Mouse (Mus musculus) stomach, postnatal 0 days (tissue): ENCODE data around the gene Rabif. TPM values are rescaled to one million over a fixed set of nuclear protein-coding genes. Genes with fewer than 3 reads are reported as not detected.

ENCODE experiments used
- ATAC-seq: fragments of 200-750 bp; cut with Nextera tagmentation; 2 replicates; pipeline ENCODE4 v1.8.0; 2017; ENCODE audit not compliant: low FRiP score, low TSS enrichment
- DNase-seq: peaks from one replicate; pipeline ENCODE4 v3.0.0-alpha.2; 2016; ENCODE audit warnings: low spot score
- H3K27ac ChIP-seq: fragments of 300-500 bp; sonication (generic); replicated peaks from 2 replicates; pipeline ENCODE4 v1.5.1; 2014; ENCODE audit warnings: mild to moderate bottlenecking, control low read depth
- H3K27me3 ChIP-seq: fragments of 300-500 bp; sonication (generic); 2 replicates; pipeline ENCODE4 v1.6.1; 2014; ENCODE audit warnings: low read length; ENCODE audit not compliant: control insufficient read depth, insufficient read depth
- H3K36me3 ChIP-seq: fragments of 300-500 bp; sonication (generic); 2 replicates; pipeline ENCODE4 v1.6.1; 2014; ENCODE audit warnings: low read length, mixed read lengths; ENCODE audit not compliant: control insufficient read depth, insufficient read depth
- H3K4me1 ChIP-seq: fragments of 300-500 bp; sonication (generic); replicated peaks from 2 replicates; pipeline ENCODE4 v1.6.1; 2014; ENCODE audit warnings: antibody characterized with exemption; ENCODE audit not compliant: control insufficient read depth, insufficient read depth
- H3K4me2 ChIP-seq: fragments of 300-500 bp; sonication (generic); replicated peaks from 2 replicates; pipeline ENCODE4 v1.6.1; 2014; ENCODE audit warnings: low read depth, mild to moderate bottlenecking, control low read depth, moderate library complexity
- H3K4me3 ChIP-seq: fragments of 300-500 bp; sonication (generic); 2 replicates; pipeline ENCODE4 v1.5.1; 2014; ENCODE audit warnings: low read depth, low read length, control low read depth
- H3K9ac ChIP-seq: fragments of 300-500 bp; sonication (generic); 2 replicates; pipeline ENCODE4 v1.6.1; 2014; ENCODE audit warnings: mild to moderate bottlenecking, low read length, control low read depth, mixed read lengths
- H3K9me3 ChIP-seq: fragments of 300-500 bp; sonication (generic); 2 replicates; pipeline ENCODE4 v1.6.1; 2016; ENCODE audit warnings: low read length; ENCODE audit not compliant: control insufficient read depth
- CTCF ChIP-seq: IDR thresholded peaks from 2 replicates; pipeline ENCODE4 v1.5.1; 2016; ENCODE audit warnings: antibody characterized with exemption, low read depth, mild to moderate bottlenecking, moderate library complexity
- EP300 ChIP-seq: optimal IDR thresholded peaks from 2 replicates; pipeline ENCODE3; 2016; ENCODE audit warnings: antibody characterized with exemption
- WGBS: fragments of 180-500 bp; shearing (Covaris S2); extraction: QIAGEN DNeasy Blood & Tissue Kit; methylation state at CpG from one replicate; pipeline ENCODE4 v1.1.7; 2014; 5-methylcytosine and 5-hydroxymethylcytosine counted together
- polyA plus RNA-seq: library from polyadenylated mRNA; unstranded; fragments of >200 nt; fragmentation: Nextera tagmentation; extraction: Ambion mirVana; gene quantifications from 2 replicates; pipeline ENCODE4 v1.2.1, GENCODE M21; 2015

Rabif gene
- polyA plus RNA-seq, 1 experiment from 2014 or later, result 31.4 TPM

GRCm38 (mm10) chr1:134520001-134520721 lies 25.7 kb downstream of the Rabif start:
- DNase-seq (no peak), ATAC-seq (no peak)
- no peaks in the 10 kb centered on the region for H3K27me3 ChIP-seq
- H3K9ac ChIP-seq, result no peak overlapping the region
- 79% methylated on average over 8 of the region's 8 CpGs for WGBS
- H3K27ac ChIP-seq, result no peak overlapping the region
- no peak overlapping the region for H3K4me3 ChIP-seq
- no peaks in the 10 kb centered on the region for H3K9me3 ChIP-seq
- H3K4me2 ChIP-seq, result no peak overlapping the region
- peaks cover 2% of the 10 kb centered on the region; the same call in 1 of the 2 replicates for H3K4me1 ChIP-seq
- TF ChIP-seq EP300 (no peak), CTCF (no peak)
- no peaks in the 10 kb centered on the region for H3K36me3 ChIP-seq

- H3K9ac ChIP-seq, result no peak overlapping the region
- no peak for ATAC-seq
- TF ChIP-seq EP300, result no peak
- TF ChIP-seq CTCF, result no peak
- DNase-seq, result no peak
- H3K4me2 ChIP-seq, result no peak overlapping the region
- no peaks in the 10 kb centered on the region for H3K27me3 ChIP-seq
- peaks cover 2% of the 10 kb centered on the region; the same call in 1 of the 2 replicates for H3K4me1 ChIP-seq
- H3K27ac ChIP-seq, result 0 out of 2 replicates have a peak overlapping the region, but pooled peaks have one; percentile 35
- WGBS, result 64% methylated on average over 7 of the region's 7 CpGs
- no peaks in the 10 kb centered on the region for H3K36me3 ChIP-seq
- no peak overlapping the region for H3K4me3 ChIP-seq
- H3K9me3 ChIP-seq, result no peaks in the 10 kb centered on the region
Measured at GRCm38 (mm10) chr1:134521163-134521562, 26.7 kb downstream of the Rabif start.

DNA sequence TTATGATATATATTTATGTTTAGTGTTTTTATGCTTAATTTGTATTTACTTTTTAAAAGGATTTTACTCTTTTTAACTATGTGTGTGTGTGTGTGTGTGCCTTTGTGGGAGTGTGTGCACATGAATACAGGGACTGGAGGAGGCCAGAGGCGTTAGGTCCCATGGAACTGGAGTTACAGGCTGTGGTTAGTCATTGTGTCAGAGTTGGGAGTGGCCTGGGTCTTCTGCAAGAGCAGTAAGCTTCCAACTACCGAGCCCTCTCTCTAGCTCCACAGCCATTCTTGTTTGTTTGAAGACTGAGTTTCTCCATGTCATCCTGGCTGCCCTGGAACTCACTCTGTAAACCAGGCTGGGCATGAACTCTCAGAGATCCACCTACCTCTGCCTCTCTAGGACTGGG lies 27.9 kb downstream of the Rabif start:
- ATAC-seq (no peak), DNase-seq (peak; percentile 32)
- TF ChIP-seq EP300, result no peak
- TF ChIP-seq CTCF, result no peak
- H3K9me3 ChIP-seq, result no peaks in the 10 kb centered on the region
- H3K9ac ChIP-seq, result no peak overlapping the region
- WGBS, result 25% methylated on average over 2 of the region's 2 CpGs
- H3K36me3 ChIP-seq, result no peaks in the 10 kb centered on the region
- H3K27me3 ChIP-seq, result no peaks in the 10 kb centered on the region
- no peak overlapping the region for H3K4me2 ChIP-seq
- H3K4me1 ChIP-seq, result no peaks in the 10 kb centered on the region
- H3K27ac ChIP-seq, result 0 out of 2 replicates have a peak overlapping the region, but pooled peaks have one; percentile 41
- no peak overlapping the region for H3K4me3 ChIP-seq

DNA sequence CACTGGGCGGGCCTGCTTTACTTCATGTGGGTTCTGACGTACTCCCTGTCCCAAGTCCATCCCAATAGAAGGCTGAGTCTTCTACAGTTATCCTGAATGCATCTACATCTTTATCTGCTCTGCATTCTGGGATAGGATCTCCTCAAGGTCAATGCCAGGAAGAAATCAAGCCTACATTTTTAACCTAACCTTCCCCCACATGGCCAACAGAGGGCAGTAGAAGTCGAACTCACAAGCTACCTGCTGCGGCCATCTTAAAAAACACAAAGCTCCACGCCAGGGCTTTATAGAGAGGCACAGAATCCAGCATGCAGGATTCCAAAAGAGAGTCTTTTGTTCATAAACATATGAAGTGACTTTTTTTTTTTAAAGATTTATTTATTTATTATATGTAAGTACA lies 30.0 kb downstream of the Rabif start:
- no peak for TF ChIP-seq EP300
- TF ChIP-seq CTCF, result peak; percentile 65
- Histone ChIP-seq H3K27me3 (no peaks in the 10 kb centered on the region), H3K9ac (no peak overlapping the region), H3K4me1 (no peaks in the 10 kb centered on the region), H3K4me3 (no peak overlapping the region), H3K36me3 (no peaks in the 10 kb centered on the region), H3K27ac (no peak overlapping the region), H3K4me2 (no peak overlapping the region), H3K9me3 (no peaks in the 10 kb centered on the region)
- DNase-seq, result peak; percentile 49
- ATAC-seq, result no peak
- WGBS, result 70% methylated on average over 5 of the region's 5 CpGs

- H3K9ac ChIP-seq, result no peak overlapping the region
- H3K27me3 ChIP-seq, result no peaks in the 10 kb centered on the region
- ATAC-seq (no peak), DNase-seq (no peak)
- H3K4me2 ChIP-seq, result no peak overlapping the region
- no peaks in the 10 kb centered on the region for H3K36me3 ChIP-seq
- no peaks in the 10 kb centered on the region for H3K4me1 ChIP-seq
- 93% methylated on average over 1 of the region's 1 CpGs for WGBS
- no peak overlapping the region for H3K4me3 ChIP-seq
- no peak overlapping the region for H3K27ac ChIP-seq
- H3K9me3 ChIP-seq, result no peaks in the 10 kb centered on the region
- TF ChIP-seq EP300, result no peak
- no peak for TF ChIP-seq CTCF
Measured at GRCm38 (mm10) chr1:134525015-134525414, 30.6 kb downstream of the Rabif start.

GRCm38 (mm10) chr1:134526752-134527151 lies 32.3 kb downstream of the Rabif start:
- DNase-seq (peak; percentile 55), ATAC-seq (peak; percentile 87)
- H3K4me3 ChIP-seq, result no peak overlapping the region
- no peaks in the 10 kb centered on the region for H3K9me3 ChIP-seq
- H3K4me1 ChIP-seq, result no peaks in the 10 kb centered on the region
- WGBS, result 31% methylated on average over 6 of the region's 6 CpGs
- peak overlapping the region; percentile 69 for H3K27ac ChIP-seq
- H3K36me3 ChIP-seq, result no peaks in the 10 kb centered on the region
- no peak overlapping the region for H3K4me2 ChIP-seq
- TF ChIP-seq EP300 (peak; percentile 93), CTCF (no peak)
- H3K9ac ChIP-seq, result no peak overlapping the region
- H3K27me3 ChIP-seq, result no peaks in the 10 kb centered on the region
